Mouse (Mus musculus) heart, postnatal 14 days (tissue): ENCODE measurements at regions not wholly inside any gene's neighbourhood (a gene's known extent, or its start where the extent isn't known, plus 50 kb on each side); places are given as distances from the start of the nearest gene placed in this dataset.
A peak's percentile ranks its signal among the peaks of the same experiment; 100 is the strongest.

Source experiments
- DNase-seq, 2 experiments: peaks; one replicate each; pipeline ENCODE4 v3.0.0; 2021 to 2022
- intact Hi-C: fragments of 180-260 bp; cut with DNase I; formaldehyde crosslinking; loops from one replicate; pipeline ENCODE4 v1.15.1; 2025

DNA sequence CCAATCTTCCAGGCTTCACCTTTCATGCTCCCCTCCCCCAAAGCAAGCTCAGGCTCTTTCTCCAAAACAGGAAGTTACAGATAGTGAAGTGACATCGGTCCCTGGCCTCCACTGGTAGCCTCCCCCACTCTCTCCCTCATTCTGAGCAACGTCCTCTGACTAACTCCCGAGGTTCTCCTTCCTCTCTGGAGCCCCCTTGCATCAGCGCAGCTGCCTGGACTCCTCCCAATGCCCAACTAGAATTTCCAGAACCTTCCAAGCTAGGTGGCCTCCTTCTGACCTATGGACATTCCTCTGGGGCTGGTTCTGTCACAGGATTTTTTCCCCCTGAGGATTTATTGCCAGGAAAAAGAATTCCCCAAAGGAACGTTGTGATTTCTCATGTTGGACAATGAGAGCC is 171.1 kb downstream of the Bcl2l11 start:
- intact Hi-C loops = no loop called here
- DNase-seq = no peak

DNA sequence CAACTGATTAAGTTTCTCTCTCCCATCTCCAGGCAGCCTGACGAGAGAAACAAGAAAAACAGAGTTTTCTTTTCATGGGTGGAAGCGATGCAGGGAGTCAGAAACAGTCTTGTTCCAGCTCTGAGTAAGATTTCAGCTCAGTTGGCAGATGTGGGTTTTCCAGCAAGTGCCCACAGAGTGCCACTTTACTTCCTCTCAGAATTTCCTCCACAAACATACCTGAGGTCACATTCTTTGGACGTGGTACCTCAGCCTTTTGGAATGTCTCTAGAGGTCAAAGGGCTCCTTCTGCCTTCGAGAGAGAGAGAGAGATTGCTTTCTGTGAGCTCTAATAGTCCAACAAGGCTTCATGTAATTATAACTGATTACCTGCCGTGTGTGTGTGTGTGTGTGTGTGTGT is 172.0 kb downstream of the Bcl2l11 start:
- DNase-seq = no peak
- intact Hi-C loops = no loop called here

DNA sequence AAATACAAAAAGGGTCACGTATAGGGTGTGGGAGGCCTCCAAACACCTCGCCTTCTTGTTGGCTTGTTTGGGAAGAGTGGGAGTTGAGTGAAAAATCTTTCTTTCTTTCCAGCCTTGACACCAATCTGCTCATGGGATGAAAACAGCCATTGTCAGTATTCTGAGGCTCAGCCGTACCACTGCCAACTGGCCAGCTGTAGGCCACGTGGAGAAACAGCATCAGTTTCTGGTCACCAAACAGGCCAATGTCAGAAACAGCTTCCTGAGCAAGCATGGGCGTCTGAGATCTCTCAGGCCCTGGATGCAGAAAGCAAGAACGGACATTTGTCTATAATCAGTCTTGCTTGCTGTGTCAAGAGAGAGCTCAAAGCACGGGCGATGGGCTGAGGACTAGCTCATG is 173.2 kb downstream of the Bcl2l11 start:
- intact Hi-C loops = no loop called here
- peak; percentile 45 to 66 for DNase-seq

DNA sequence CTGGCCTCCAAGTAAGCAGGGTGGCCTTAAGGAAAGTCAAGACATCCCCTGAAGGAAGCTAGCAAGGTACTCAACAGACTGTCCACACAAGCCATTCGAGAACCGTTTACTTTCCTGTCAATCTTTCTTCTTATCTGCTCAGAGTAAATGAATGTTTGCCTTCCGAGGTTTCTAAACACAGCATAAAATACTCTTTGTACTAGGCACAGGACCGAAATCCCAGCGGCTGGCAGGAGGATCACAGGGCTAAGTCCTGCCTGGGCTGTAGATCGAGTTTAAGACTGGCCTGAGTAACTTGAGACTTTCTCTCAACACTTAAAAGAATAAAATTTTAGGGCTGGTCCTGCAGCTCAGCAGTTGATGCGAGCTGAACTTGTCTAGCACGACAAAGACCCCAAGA is 175.9 kb downstream of the Bcl2l11 start:
- intact Hi-C loops = no loop called here
- no peak for DNase-seq

DNA sequence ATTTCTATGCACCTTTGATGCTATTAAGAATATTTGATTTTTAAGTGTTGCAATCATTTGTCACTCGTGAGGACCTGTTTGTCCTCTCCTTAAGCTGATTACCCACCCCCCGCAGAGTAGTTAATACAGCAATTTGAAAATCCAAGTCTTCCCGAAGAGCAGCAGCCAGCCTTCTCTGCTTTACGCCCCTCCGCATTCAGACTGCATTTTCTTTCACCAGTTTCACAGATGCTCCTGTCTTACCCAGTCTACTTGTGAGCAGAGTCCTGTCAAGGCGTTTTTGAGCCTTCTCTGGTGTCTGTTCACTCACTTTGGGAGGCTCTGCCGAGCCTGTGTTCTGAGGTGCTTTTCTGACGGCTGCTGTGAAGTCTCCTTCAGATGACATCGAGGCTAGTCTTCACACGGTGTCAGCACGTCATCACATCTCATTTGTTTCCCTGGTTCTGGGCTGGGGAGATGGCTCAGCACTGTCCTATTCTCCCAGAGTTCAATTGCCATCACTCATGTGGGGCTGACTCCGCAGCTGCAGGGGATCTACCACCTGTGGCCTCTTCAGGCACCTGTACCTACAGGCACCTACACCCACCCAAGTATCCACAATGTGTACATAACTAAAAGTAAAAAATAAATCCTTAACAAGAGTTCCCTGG is 178.3 kb downstream of the Bcl2l11 start:
- intact Hi-C loops = no loop called here
- no peak for DNase-seq

DNA sequence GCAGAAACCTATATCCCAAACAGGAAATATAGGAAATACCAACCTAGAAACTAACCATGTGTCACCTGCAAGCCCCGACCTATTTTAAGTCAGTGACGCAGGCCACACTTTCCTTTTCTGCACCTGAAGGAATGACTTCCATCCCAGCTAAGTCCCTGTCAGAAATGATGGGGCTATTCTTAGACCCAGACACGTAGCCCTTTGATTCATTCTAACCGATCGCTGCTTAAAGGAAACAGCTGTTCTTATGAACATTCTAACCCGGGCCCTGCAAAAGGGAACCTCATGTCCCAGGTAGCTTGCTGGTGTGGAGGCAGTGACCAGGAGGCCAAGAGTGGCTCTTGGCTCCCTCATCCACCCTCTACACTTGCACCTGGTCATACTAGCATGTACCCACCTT is 180.9 kb downstream of the Bcl2l11 start:
- DNase-seq = no peak
- intact Hi-C loops = no loop called here

DNA sequence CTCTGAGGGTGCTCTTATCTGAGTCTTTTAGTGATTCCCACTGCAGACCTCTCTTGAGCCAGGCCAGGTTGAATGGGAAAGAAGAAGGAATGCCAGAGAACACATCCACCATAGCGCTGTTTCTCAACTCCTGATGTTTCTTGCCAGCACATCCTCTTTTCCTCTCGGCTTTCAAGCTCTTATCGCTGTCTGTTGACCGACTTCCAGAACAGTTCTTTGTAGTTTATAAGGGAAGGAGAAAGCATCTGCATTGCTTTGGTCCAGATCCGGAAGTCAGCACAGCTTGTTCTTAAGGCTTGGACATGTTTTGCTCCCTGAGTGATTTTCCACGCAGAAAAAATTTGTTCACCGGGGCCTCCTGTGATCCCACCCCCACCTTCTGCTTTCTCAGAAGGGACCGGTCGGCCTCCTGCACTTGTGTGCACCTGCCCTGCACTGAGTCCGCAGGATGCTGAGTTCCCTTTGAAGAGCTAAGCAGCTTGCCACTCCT is 183.7 kb downstream of the Bcl2l11 start:
- intact Hi-C loops = loop anchor here (2.0 to 5.0 kb wide), 2 partner anchors 87 to 187 kb away; no protein-coding TSS in a partner anchor
- no peak for DNase-seq

DNA sequence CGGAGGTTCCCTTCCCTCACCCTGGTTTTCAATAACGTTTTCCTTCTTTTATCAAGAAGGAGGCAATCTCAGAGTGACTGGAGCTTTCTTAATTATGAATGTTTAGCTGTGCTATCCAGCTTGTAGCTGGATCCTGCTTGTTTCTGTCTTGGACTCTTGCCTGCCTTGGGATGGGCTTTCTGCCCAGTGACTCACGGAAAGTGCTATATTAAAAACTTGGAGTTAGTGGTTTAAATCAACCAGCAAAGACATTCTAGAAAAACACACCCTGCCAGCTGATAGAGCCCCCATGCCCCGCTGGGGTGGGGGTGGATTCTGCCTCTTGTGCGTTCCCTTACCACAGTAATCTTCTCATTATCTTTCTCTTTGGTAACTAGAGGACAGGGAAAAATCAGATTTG is 184.2 kb downstream of the Bcl2l11 start:
- intact Hi-C loops = loop anchor here (2.0 to 5.0 kb wide), 2 partner anchors 87 to 188 kb away; no protein-coding TSS in a partner anchor
- peak; percentile 82 to 89 for DNase-seq

DNA sequence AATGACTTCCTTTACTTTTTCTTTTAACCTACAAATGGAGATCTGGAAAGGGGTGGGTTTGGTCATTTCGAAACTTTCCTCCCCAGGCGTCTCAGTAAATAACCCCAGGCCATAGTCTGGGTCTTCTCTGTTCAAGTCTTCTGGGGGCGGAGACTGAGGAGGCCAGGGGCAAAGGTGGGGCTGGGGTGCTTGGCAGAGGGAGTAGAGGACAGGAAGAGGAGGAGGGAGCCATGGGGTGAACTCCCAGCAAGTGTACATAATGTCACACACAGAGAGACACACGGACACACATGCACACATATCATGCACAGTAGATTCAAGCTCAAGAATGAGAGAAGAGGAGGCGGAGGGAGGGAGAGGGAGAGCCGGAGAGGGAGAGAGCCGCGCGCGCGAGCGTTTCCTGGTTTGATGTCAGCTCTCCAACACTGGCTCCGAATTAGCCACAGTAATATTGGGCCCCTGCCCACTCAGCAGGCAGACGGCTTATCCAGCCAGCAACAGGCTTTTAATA is 186.3 kb downstream of the Bcl2l11 start:
- intact Hi-C loops = loop anchor here (5.0 kb wide), 1 partner anchor 190 kb away; no protein-coding TSS in a partner anchor
- DNase-seq = peak; percentile 84 to 87

DNA sequence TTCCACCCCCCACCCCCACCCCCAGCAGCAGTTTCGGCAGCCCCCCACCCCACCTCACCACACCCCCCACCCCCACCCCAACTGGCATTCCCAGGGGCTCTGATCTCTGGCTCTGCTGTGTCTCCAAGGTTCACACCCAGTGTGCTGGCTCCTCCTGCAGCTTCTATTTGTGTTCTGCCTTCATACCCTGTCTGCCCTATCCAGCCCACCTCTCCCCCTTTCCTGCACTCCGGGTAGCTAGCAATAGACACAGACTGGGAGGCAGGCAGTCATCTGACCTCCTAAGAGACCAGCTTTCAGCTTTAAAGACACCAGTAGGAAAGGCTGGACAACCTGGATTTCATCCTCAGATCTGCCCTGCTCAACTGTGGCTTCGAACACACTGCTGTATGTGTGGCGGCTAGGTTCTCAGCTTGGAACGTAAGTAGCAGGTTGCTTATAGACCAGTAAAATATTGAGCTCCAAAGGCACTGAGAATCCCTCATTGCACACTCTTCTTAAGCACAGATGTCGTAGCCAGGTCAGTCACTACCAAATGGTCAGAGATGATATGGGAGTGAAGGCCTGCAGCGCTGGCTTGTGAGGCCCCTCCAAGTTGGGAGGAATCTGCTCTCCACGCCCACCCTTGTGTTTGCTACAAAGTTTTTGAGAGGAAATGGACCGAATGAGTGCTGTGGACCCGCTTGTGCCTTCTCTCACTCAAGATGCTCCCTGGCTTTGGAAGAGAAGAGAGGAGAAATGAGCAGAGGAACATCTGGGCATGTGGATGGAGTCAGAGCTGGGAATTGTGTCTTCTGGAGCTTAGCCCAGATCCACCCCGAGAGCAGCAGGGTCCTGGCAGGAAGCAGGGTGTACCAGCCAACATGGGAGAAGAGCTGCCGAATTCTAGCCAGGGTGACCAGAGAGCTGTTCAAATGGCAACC is 187.1 kb downstream of the Bcl2l11 start:
- peak; percentile 38 to 52 for DNase-seq
- intact Hi-C loops = loop anchor here (5.0 kb wide), 1 partner anchor 191 kb away; no protein-coding TSS in a partner anchor

DNA sequence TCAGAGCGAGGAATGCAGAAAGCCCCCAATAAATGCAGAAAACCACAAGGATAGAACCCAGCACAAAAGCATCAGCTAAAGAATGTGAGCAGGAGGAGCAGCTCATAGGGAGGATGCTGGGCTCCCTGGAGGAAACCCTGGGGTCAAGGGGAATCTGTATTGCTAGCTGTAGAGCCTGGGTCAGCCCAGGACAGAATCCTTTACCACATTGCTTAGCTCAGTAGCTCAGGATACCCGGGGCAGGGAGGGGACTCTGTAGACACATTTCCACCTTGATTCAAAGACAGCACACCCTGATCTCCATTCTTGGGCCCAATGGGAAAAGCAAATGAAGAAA is 187.7 kb downstream of the Bcl2l11 start:
- no peak for DNase-seq
- intact Hi-C loops = loop anchor here (5.0 kb wide), 1 partner anchor 191 kb away; no protein-coding TSS in a partner anchor

DNA sequence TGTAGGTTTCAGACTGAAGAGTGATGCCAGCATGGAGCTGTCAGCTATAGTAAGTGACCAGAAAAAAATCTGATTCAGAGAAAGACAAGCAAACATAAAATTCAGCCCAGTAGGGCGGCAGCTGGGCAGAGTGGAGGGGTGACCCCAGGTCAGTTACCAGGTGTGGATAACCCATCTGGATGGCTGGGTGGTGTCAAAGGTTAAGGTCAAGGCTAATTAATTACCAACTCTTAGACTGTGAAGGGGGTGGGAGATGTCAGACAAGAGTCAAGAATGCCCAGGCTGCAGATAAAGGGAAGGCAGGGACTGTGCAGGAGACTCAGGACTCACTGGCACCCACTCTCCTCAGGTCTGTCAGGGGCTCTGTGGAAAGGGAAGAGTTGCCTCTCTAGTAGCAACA is 188.1 kb downstream of the Bcl2l11 start:
- DNase-seq = no peak
- intact Hi-C loops = loop anchor here (5.0 kb wide), 1 partner anchor 192 kb away; no protein-coding TSS in a partner anchor

DNA sequence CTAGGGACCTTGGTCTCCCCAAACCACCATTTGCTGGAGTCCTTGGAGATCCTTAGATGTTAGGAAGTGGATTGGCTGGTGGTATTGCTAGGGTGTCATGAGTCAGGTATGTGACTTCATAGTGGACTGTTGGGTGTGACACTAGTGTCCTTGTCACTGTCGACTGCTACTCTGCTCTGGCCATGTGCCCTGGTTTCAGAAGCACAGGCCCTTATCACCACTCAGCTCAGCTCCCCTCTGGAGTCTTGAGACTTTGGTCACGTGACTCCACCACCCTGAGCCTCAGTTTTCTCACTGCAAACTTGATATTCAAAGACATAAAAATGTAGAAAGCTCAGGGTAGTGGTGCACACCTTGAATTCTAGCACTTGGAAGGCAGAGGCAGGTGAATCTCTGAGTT is 190.7 kb downstream of the Bcl2l11 start:
- no peak for DNase-seq
- intact Hi-C loops = no loop called here

DNA sequence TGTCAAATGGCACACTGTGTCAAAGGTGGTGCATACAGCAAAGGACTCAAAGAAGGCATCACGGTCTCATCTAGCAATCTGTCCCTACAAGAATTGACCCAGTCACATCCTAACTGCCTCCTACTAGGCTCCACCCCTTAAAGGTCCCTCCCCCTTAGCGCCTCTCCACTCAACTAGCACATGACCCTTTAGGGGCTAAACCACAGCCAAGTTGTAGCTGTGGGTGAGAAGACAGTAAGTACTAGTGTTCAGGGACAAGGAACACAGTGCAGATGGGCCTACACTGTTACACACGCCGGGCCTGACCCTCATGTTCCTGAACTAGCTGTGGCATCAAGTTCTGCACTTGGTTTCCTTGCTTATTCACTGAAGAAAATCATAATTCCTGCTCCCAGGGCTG is 192.4 kb downstream of the Bcl2l11 start:
- intact Hi-C loops = no loop called here
- no peak for DNase-seq

DNA sequence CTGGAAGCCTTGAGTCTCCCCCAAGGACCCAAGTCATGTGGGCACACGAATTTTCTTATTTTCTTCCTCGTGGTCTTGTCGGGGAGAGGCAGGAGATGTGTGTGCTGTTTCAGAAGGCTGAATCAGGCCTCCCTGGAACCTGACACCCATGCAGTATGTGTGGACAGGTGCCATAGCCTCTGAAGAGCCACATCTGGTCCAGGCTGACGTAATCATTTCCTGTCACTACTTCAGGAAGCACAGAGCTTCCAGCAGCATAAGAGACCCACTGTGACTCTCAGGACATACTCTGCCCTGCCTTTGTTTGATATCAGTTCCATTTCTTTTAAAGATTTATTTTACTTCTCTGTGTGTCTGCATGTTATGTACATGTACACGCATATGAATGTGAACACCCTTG is 193.1 kb downstream of the Bcl2l11 start:
- DNase-seq = peak in 1 of 2 experiments; percentile 57
- intact Hi-C loops = no loop called here

DNA sequence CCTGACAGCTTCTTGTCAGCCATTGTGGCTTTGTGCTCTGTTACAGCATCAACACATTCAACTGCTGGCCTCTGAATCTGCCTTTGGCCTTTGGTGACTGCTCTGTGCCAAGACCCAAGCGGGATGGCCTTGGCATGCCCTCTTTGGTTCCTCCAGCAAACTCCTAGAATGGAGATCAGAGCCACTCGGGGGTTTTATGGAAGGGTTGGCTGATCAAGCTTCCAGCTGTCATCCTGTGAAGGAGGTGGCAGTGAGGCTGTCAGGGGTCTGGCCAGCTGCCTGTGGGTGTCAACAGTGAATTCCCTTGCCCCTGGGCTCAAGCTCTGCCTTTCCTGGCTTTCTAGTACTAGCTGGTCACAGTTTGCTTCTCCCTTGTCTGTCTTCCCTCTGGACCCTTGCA is 195.6 kb downstream of the Bcl2l11 start:
- intact Hi-C loops = no loop called here
- peak; percentile 59 to 75 for DNase-seq

DNA sequence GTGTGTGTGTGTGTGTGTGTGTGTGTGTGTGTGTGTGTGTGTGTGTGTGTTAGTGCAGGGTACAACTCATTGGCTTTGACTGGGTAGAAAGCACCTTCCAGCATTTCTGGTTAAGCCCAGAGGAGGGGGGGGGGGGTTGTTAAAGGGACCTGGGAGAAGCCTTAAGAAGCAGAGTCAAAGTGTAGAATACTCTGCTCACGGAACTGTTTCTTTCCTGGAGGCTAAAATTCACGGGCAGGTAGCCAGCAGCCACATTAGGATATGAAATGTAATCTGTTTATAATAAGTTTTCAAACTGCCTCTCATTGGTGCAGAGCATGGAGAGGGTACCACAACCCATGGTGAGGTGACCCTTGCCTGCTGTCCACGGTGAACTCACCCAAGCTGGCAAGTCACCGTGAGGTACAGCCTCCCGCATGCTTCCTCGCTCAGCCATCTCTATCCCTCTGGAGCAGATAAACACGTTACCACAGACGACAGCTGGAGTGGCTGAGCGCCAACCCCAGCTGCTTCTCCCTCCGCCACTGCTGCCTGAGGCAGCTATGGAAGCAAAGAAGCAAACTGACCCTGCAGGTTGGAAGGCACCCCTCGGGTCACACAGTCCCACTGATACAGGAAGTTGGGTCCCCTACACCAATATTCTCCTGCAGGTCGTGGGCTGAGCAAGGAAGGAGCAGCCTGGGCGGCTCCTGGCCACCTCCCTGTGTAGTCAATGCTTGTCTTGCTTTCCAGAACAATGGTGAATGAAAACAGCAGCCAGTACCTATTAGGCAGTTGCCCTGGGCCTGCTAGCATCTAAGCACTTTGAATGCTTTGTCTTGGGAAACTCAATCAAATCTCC is 198.6 kb downstream of the Bcl2l11 start:
- DNase-seq = peak; percentile 78 to 82
- intact Hi-C loops = no loop called here

DNA sequence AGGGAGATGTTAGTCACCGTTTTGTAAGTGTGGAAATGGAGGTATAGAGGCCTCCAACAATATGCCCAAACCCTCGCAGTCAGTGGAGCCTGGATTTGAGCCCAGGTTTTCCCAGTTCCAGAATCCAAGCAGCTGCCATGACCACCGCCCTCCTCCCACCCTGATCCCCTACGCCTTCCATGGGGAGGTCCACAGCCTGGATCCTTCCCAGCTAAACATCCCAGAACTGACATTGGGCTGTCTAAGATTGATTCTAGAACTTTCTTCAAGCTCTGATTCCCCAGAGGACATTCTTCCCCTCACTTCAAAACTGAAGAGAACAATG is 199.2 kb downstream of the Bcl2l11 start:
- no peak for DNase-seq
- intact Hi-C loops = no loop called here

DNA sequence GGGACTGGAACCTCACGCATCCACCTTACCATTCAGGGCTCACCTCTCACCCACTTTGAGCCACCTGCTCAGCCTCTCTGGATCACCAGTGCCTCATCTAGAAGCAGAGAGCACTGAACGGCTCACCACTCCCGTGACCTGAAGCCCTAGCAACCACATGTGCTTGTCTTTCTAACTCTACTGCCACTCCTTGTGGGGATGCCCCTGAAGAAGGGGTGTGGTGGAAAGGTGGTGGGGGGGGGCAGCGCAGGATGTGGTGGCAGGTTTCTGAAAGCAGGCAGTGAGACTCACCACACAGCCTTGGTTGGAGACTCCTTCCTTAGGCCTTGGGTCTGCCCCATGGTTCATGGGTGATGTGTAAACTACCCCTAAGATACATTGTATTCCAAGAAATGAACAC is 199.6 kb downstream of the Bcl2l11 start:
- intact Hi-C loops = no loop called here
- DNase-seq = no peak

DNA sequence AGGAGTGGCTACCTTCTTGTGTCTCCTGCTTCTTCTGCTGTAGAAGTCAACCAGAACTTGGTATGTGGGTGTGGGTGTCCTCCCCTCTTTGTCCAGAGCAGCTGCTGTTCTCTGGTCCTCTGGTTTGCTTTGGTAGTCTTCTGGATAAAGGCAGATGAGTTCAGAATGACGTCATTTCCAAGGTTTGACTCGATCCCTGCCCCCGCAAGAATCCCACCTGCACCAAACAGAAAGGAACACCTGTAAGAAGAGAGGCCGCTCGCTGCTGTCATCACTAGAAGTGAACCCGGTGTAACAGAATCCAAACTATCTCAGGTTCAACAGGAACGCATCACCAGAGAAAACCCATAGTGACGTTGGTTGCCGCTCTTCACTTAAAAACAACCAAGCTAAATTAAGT is 205.0 kb downstream of the Bcl2l11 start:
- intact Hi-C loops = no loop called here
- no peak for DNase-seq

DNA sequence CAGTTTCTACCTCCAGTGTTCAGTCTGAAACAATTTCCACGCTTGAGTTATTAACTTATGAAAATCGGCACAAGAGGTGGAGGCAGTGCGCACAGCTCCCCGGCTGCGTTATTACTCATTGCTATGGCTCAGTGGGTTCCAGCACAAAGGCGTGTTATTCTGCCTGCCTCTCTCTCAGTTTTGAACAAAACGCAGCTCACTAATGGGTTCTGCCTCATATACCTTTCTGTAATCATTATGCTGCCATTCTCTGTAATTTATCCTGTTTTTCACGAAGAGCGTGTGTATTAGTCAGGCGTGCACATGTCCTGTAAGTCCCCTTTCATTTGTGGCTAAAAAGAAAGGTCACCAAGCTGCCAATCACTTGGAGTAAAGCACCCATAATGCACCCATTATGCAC is 205.4 kb downstream of the Bcl2l11 start:
- intact Hi-C loops = no loop called here
- DNase-seq = no peak
